Mouse (Mus musculus) frontal cortex, postnatal 25 days (tissue): ENCODE data around the gene Paox.
"Not testable (repeated sequence)": the region's sequence is repeated elsewhere in the genome, so short reads cannot be mapped to it uniquely, and the experiment has no call there.

Experiments
- DNase-seq, 2 experiments: peaks; one replicate each; pipeline ENCODE4 v3.0.0; 2022; ENCODE audit warnings: low spot score in 2 of 2

Gene Paox

DNA sequence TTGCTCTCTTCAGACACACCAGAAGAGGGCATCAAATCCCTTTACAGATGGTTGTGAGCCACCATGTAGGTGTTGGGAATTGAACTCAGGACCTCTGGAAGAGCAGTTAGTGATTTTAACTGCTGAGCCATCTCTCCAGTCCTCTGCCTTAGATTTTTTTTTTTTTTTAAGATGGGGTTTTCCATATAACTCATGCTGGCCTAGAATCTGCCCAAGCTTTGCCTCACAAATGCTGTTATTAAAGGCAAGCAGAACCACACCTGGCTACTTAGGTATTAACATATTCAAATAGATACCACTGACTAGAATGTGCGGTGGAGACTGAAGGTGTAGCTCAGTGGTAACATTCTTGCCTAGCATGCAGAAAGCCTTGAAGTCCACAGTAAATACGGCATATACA lies 4.9 kb downstream of the Paox start:
- DNase-seq, result no peak

- no peak for DNase-seq
These were observed 5.8 kb downstream of the Paox start for GRCm38 (mm10) chr7:140121338-140121910.

DNA sequence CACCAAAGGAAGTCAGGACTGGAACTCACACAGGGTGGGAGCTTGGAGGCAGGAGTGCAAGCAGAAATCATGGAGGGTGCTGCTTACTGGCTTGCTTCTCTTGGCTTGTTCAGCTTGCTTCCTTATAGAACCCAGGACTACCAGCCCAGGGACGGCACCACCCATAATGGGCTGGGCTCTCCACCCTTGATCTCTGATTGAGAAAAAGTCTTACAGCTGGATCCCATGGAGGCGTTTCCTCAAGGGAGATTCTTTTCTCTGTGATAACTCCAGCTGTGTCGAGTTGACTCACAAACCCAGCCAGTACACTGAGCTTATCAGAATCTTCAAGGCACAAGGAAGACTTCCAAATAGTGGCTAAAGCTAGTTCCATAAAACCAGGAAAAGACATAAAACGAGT lies 7.2 kb downstream of the Paox start:
- no peak for DNase-seq

GRCm38 (mm10) chr7:140124382-140124781 lies 8.8 kb downstream of the Paox start:
- DNase-seq, result no peak

DNA sequence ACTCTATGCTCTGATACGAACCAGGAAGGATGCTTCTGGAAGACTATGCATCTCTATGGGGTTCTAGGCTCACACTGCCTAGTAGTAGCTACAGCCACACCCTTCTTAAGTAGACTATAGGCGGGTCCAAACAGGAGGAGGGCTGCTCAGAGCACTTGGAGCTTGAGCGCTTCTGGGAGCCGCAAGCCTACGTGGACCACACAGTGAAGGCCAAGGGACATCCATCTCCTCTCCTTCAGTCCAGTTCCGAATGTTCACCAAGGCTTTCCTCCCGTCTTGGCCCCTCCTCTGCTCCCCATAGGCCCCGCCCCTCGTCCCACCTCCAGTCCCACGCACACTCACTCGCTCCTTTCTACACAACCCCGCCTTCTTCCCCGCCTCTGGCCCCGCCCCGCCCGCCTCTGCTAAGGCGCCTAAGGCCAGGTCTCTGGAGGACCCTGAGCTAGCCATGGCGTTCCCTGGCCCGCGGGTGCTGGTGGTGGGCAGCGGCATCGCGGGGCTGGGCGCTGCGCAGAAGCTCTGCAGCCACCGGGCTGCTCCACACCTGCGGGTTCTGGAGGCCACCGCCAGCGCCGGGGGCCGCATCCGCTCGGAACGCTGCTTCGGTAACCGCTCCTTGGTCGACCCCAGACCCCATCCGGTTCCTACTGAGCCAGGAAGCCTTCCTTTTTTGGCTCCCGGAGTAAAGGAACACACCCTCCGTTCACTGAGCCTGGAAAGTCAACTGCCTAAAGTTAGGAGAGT lies 9.9 kb downstream of the Paox start:
- DNase-seq, result peak; percentile 61 to 72

- DNase-seq, result no peak
These were observed 10.4 kb downstream of the Paox start for GRCm38 (mm10) chr7:140126022-140126350.

DNA sequence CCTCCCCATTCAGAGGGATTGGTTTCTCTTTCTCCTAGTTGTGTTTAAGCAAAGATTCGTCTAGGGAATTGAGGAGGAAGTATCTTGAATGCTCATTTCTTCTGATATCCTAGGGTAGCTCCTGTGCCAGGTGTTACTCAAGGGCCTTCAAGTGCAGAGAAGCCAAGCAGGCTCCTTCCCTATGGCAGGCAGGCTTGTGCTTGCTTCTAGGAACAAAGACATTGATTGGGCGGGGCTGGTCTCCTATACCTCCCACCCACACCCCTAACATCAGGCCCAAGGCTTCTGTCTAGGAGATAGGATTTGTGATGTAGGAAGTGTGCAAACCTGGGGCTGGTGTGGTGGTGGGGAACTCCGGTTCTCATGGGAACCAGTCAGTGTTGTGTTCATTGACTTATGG lies 11.3 kb downstream of the Paox start:
- no peak for DNase-seq

DNA sequence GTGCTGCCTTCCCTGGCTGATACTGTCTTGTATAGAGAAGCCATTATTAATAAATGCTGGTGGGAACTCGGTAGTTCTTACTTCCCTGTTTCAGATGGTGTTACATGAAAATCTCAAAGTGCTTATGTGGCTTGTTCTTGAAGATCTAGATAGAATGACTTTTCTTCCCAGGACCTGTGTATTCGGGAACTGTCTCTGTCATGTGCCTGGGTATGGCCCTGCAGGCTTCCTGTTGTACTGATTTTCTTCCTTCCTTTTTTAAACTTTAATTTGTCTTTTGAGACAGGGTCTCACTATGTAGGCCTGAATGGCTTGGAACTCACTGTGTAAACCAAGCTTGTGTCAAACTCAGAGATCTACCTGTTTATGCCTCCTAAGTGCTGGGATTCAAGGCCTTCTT lies 12.3 kb downstream of the Paox start:
- no peak for DNase-seq

DNA sequence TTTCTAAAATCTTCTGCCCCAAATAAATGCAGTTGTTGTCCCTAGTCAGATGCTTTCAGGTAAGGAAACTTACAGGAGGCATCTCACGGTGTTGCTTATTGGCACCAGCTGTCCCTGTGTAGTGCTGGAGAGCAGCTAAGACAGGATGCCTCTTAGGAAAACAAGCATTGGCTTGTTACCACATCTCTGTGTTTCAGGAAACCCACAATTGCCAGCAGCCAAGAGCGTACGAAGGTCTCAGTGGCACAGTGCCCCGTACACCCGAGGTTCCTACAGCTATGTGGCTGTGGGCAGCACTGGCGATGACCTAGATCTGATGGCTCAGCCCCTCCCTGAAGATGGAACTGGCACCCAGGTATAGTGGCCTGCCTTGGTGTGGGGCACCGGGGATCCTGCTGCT lies 16.6 kb downstream of the Paox start:
- DNase-seq, result not testable (repeated sequence)

- DNase-seq, result not testable (repeated sequence)
These were observed 18.4 kb downstream of the Paox start for GRCm38 (mm10) chr7:140134033-140134432.

- no peak for DNase-seq
These were observed 19.6 kb downstream of the Paox start for GRCm38 (mm10) chr7:140135106-140135770.

DNA sequence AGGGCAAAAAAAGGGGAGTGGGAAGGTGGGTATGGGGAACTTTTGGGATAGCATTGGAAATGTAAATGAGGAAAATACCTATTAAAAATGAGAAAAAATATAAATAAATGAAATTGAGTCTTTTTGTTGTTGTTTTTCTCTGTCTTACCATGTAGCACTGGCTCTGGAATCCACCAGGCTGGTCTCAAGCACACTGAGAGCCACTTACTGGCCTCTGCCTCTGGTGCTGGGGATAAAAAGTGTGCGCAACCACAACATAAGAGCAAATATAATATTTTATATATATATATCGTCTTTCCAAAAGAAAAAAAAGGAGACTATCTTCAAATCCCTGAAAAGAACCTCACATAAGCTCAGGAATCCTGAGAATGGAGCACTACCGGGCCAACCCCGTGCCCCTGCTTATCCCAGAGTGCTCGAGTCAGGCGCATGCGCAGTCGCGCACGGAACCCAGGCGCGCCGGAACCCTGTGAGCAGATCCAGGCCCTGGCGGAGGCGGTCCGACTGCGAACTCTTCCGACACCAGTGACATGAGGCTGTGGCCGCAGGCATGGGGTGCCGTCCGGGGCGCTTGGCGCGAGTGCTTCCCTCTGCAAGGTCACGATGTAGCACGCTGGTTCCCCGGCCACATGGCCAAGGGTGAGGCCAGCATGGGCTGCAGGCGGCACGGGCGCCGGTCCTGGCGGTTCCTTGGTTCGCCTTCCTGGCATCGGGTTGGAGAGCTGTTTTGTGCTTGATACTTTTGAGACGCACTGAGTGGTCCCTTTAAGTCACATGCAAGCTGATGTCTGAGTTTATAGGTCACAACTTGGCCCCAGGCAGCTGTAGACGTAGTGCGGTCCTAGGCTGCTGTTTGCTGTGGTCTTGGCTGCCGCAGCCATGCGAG lies 21.8 kb downstream of the Paox start, which contains the start of gene Mtg1:
Gene Mtg1 (plus strand): TSS at position 430 of the 886 bp plus-strand sequence.
- DNase-seq, result peak; percentile 98 to 99

DNA sequence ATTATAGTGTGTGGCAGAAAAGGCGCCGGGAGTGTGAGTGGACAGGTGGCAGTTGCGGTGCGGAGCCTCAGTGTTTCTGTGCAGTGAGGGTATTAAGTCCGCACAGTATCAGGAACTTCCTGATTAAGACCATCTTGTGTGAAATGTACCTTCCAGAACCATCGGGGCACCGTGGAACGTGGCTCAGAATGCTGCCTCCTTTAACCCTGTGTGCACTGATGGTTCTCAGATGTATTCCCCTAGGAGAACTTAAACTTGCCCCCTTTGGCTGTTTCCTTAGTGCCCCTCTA lies 22.4 kb downstream of the Paox start:
- DNase-seq, result no peak

GRCm38 (mm10) chr7:140141350-140141749 lies 25.8 kb downstream of the Paox start:
- no peak for DNase-seq

DNA sequence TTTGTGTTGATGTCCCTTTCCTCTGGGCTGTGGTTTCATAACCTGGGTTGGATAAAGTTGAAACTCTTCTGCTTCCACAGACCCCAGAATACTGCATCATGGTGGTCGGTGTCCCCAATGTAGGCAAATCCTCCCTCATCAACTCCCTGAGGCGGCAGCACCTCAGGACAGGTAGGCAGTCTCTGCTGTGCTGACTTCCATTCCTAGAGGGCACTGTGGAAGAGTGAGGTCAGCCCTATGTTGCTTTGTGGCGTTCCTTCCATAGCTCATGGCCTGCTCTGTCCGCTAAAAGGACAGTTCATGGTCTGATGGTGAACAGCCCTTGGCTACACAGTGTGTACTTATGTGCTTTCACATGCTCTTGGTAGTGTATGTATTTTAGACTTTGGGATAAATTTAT lies 29.0 kb downstream of the Paox start:
- no peak for DNase-seq

GRCm38 (mm10) chr7:140153383-140153782 lies 37.8 kb downstream of the Paox start:
- peak; percentile 37 to 42 for DNase-seq

GRCm38 (mm10) chr7:140153829-140154217 lies 38.2 kb downstream of the Paox start:
- no peak for DNase-seq

DNA sequence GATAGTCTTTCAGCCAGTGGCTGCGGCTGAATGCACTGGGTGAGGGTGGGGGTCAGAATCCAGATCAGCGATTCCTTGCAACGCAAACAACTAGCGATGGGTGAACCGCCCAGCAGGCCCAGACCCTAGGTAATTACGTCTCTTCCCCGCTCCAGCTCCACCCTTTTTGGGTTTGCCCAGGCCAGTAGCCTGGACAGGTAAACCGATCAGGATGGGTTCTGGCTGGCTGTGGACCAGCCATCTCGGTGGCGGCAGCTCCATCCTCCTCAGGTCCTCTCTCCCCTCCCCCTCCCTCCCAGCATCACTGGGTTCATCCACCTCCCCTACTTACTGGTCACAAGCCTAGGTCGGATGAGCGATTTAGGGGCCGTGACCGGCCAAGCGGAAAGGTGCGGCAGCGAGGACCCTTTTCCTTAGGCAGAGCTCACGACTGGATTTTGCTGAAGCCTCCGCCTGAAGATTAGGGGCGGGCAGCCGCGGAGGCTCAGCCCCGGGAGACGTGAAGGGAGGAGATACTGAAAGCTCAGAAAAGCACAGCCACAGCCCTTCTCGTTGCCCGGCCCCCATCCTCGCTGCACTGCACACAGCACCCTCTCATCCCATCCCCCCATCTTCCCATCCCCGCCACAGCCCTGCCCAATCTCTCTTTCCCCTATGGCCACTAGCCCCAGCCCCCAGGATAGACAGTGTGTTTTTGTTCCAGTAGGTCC lies 38.8 kb downstream of the Paox start, which contains the start of gene Sprn:
Gene Sprn (minus strand): TSS at position 660 of the 710 bp plus-strand sequence.
- DNase-seq, result peak; percentile 38 to 65

- no peak for DNase-seq
These were observed 44.8 kb downstream of the Paox start for GRCm38 (mm10) chr7:140160363-140160762.

DNA sequence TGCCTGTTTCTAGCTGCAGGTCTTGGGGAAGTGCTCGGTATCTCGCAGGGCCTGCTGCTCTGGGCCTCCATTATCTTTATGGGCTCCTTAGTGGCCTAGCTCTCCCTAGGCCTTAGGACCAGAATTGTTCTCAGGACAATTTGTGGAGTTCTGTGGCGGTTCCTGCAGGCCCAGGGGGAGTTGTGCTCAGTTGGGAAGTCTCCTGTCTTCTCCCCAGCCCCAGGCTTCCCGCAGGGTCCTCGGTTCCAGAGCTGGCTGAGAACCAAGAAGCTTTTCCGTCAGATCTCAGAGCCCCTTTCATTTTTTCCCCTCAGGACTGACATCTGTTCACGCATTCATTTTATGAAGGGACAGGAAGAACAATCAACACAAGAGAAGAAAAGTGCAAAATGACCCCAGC lies 49.1 kb downstream of the Paox start, which contains the start of gene Olfr522:
Gene Olfr522 (minus strand): TSS at position 101 of the 400 bp plus-strand sequence.
- DNase-seq, result no peak

- no peak for DNase-seq
These were observed 52.4 kb downstream of the Paox start for GRCm38 (mm10) chr7:140167950-140168349.
